9 mouse cellular contexts compared by ENCODE assay signal in genomic region chr6:115697739-115698558, GRCm38 (mm10). TPM values are rescaled to one million over a fixed set of nuclear protein-coding genes. Genes with fewer than 3 reads are reported as not detected.
DNase-seq lines count a peak whose midpoint lies in the region; ATAC-seq and TF ChIP-seq lines count a peak whose summit lies in the region.
"Had no signal": no experiment of that assay in that cellular context is flagged by ENCODE, and none has a peak within 500 bp of the region (broad histone marks: within the 10 kb centered on the region; RNA-seq: fewer than 3 reads in every experiment).

No protein-coding gene starts in this region.

- H3K4me1 ChIP-seq in CH12.LX (ENCODE audit: control insufficient read depth in 1 of 2, insufficient read depth in 2 of 2): peaks cover 16 to 27% of the 10 kb centered on the region in 2 experiments
- H3K4me1 ChIP-seq in forebrain, embryonic 16.5 days (replicated peaks; ENCODE audit: control insufficient read depth, insufficient read depth, low read length): no peaks in the 10 kb centered on the region; the same call in 1 of the 2 replicates

- intact Hi-C loops in gastrocnemius, postnatal 14 days (cut with DNase I; ENCODE audit: low total_unique reads): no loop called here

- TF ChIP-seq EP300 in CH12.LX (IDR thresholded peaks at IDR 0.05; ENCODE audit: low read length): no peak

- peak overlapping the region; percentile 34; the same call in 1 of the 2 replicates for H3K4me2 ChIP-seq in CH12.LX (ENCODE audit: insufficient read depth, low read depth, poor library complexity, severe bottlenecking)
- no peak overlapping the region for H3K4me2 ChIP-seq in forebrain, embryonic 16.5 days (ENCODE audit: low read length)

- H3K4me3 ChIP-seq in CH12.LX (replicated peaks in 1 of 3; ENCODE audit: low read depth in 2 of 3, low read length in 2 of 3, poor library complexity in 1 of 3): no peak overlapping the region
- H3K4me3 ChIP-seq in forebrain, embryonic 16.5 days (replicated peaks; ENCODE audit: low read length): no peak overlapping the region
- H3K4me3 ChIP-seq: megakaryocyte, embryonic 14.5 days had no signal

- no peak for TF ChIP-seq RAD21 in CH12.LX (IDR thresholded peaks at IDR 0.05; ENCODE audit: low read depth, low read length)

- H3K79me2 ChIP-seq in CH12.LX (replicated peaks; ENCODE audit: control insufficient read depth, extremely low read depth, insufficient read depth, poor library complexity, severe bottlenecking): no peaks in the 10 kb centered on the region

- no peak for TF ChIP-seq POLR2A in CH12.LX (IDR thresholded peaks at IDR 0.05; ENCODE audit: low read depth, low read length)

- no peaks in the 10 kb centered on the region for H3K27me3 ChIP-seq in CH12.LX (replicated peaks)
- H3K27me3 ChIP-seq in forebrain, embryonic 16.5 days (replicated peaks; ENCODE audit: control insufficient read depth, insufficient read depth, low read length): no peaks in the 10 kb centered on the region
- H3K27me3 ChIP-seq: megakaryocyte, embryonic 14.5 days had no signal

- TF ChIP-seq CTCF in CH12.LX (conservative IDR thresholded peaks at IDR 0.05 in 1 of 2, IDR thresholded peaks at IDR 0.05 in 1 of 2; ENCODE audit: low read depth in 2 of 2, low read length in 2 of 2): no peak

- H3K36me3 ChIP-seq in CH12.LX (replicated peaks in 1 of 2; ENCODE audit: control insufficient read depth in 1 of 2, insufficient read depth in 1 of 2, low read length in 1 of 2): no peaks in the 10 kb centered on the region
- no peaks in the 10 kb centered on the region for H3K36me3 ChIP-seq in forebrain, embryonic 16.5 days (ENCODE audit: control insufficient read depth, insufficient read depth)

- H3K27ac ChIP-seq in CH12.LX (ENCODE audit: insufficient read depth, low read depth): no peak overlapping the region
- no peak overlapping the region for H3K27ac ChIP-seq in forebrain, embryonic 16.5 days (ENCODE audit: low read length)

- ATAC-seq in granulocyte monocyte progenitor cell, adult 5-6 weeks (replicated peaks; ENCODE audit: poor library complexity, severe bottlenecking): peak; percentile 45
- ATAC-seq in erythroblast, adult 5-6 weeks (replicated peaks; ENCODE audit: low FRiP score, poor library complexity, severe bottlenecking): no peak
- ATAC-seq in forebrain, embryonic 16.5 days: no peak

- DNase-seq in gastrocnemius, postnatal 14 days: peak; percentile 15
- DNase-seq in gastrocnemius, postnatal 10 days: no peak
- no peak for DNase-seq in CH12.LX (ENCODE audit: extremely low read depth)
- peak; percentile 28 for DNase-seq in lung, postnatal 14 days
- DNase-seq in thymus, postnatal 0 days (ENCODE audit: low spot score): no peak

- H3K9me3 ChIP-seq in CH12.LX (replicated peaks; ENCODE audit: low read length): no peaks in the 10 kb centered on the region
- 0 out of 2 replicates have a peak, but pooled peaks cover under 1% of the 10 kb centered on the region for H3K9me3 ChIP-seq in forebrain, embryonic 16.5 days (ENCODE audit: control insufficient read depth, low read length)
- H3K9me3 ChIP-seq: megakaryocyte, embryonic 14.5 days had no signal

- in situ Hi-C loops in CH12.LX (cut with MboI; ENCODE audit: low pct_ligation_motif_present, low pct_unique_long_range_greater_than_20kb, low sequenced_read_pairs): no loop called here

- dilution Hi-C loops in CH12.LX (cut with MboI; ENCODE audit: extremely low pct_ligation_motif_present, extremely low pct_unique_long_range_greater_than_20kb, low sequenced_read_pairs): no loop called here

- H3K9ac ChIP-seq in CH12.LX (ENCODE audit: insufficient read depth, low read depth): no peak overlapping the region
- H3K9ac ChIP-seq in forebrain, embryonic 16.5 days (replicated peaks; ENCODE audit: low read depth, low read length): no peak overlapping the region

- WGBS in forebrain, embryonic 16.5 days: 63% methylated on average over 17 of the region's 17 CpGs

TF ChIP-seq in CH12.LX, 34 proteins besides CTCF, POLR2A, EP300 and RAD21:
- TF ChIP-seq ZNF384 (IDR thresholded peaks at IDR 0.05; ENCODE audit: low read depth, low read length): peak; percentile 66
- TF ChIP-seq ZMIZ1 (IDR thresholded peaks at IDR 0.05; ENCODE audit: low read depth, low read length): no peak
- no peak for TF ChIP-seq UBTF (IDR thresholded peaks at IDR 0.05; ENCODE audit: low read depth, low read length)

RNA-seq across cellular contexts. Expression of gene Raf1, which starts 21.5 kb away (rescaled TPM):
- total RNA-seq in gastrocnemius, postnatal 14 days (2021): 10 to 100 TPM; 88.8 to 92.8 TPM
- 100 to 1,000 TPM; 102 to 108 TPM for total RNA-seq in gastrocnemius, postnatal 10 days (2021)
- total RNA-seq in CH12.LX (2012; rRNA removed) (59.8 and 61.7 TPM in 2 replicates), CH12.LX (2014; rRNA removed) (76.8 and 79.2 TPM in 2 replicates)
- polyA plus RNA-seq in CH12.LX (2012; ENCODE audit: insufficient read length, low read depth): 53.5 and 63.2 TPM in 2 replicates
- total RNA-seq in granulocyte monocyte progenitor cell, adult 5-6 weeks (2014; fragmentation: Nextera tagmentation): 116 and 120 TPM in 2 replicates
- total RNA-seq in granulocyte monocyte progenitor cell, adult 5-6 weeks (2017): 60.2 and 65.5 TPM in 2 replicates
- polyA plus RNA-seq in thymus, postnatal 0 days (2015; fragmentation: Nextera tagmentation; extraction: Ambion mirVana): 61.5 and 67.0 TPM in 2 replicates
- 28.4 and 44.7 TPM in 2 replicates for total RNA-seq in erythroblast, adult 5-6 weeks (2015; ENCODE audit: low replicate concordance)
- total RNA-seq in erythroblast, adult 5-6 weeks (2017; ENCODE audit: low replicate concordance): 19.2 and 36.5 TPM in 2 replicates
- polyA plus RNA-seq in forebrain, embryonic 16.5 days (2015; fragmentation: Nextera tagmentation; extraction: Ambion mirVana): 158 and 160 TPM in 2 replicates

Comparison
In these comparisons a context has a peak if more than half of its experiments do, and no peak if none do; other contexts are left out.
1. DNase-seq: peak in gastrocnemius, postnatal 14 days (single experiment) and lung, postnatal 14 days (single experiment); none in gastrocnemius, postnatal 10 days (single experiment), CH12.LX (single experiment) and thymus, postnatal 0 days (single experiment).